Mouse (Mus musculus) lung, adult 2 months (tissue): ENCODE data around the gene Arl6.

Source experiments
- CTCF ChIP-seq: fragments of 200-500 bp; IDR thresholded peaks from 2 replicates; pipeline ENCODE4 v1.5.1; 2011; ENCODE audit warnings: mild to moderate bottlenecking, low read length, control low read depth; ENCODE audit not compliant: insufficient read depth
- POLR2A ChIP-seq: fragments of 200-500 bp; IDR thresholded peaks from 2 replicates; pipeline ENCODE4 v1.6.1; 2011; ENCODE audit warnings: low read depth, mild to moderate bottlenecking, control low read depth, low read length, borderline replicate concordance; ENCODE audit errors: extremely low read depth

DNA sequence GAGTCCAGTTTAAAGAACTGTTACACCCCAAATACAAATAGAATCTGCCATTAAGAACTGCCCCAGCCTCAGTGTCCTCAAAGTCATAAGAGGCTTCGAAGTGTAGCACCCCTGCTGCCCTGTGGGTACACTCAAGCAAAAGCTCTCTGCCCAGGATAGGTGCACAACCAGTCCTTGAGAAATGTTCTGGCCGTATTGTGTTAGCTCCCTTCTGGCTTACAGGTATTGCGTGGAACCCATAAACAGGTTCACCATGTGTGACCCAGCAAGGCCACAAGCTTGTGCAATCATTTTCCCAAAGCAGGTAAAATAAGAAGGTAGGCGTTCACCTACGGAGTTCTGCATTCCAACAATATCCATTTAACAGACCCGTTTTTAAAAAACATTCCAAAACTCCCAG is 41.9 kb downstream of the Arl6 start:
- TF ChIP-seq CTCF, result no peak
- no peak for TF ChIP-seq POLR2A
